Mouse (Mus musculus): Measurements from ENCODE around the gene Efcab6. TPM values are rescaled to one million over a fixed set of nuclear protein-coding genes. Genes with fewer than 3 reads are reported as not detected.

The Efcab6 gene
- polyA plus RNA-seq, 1 experiment from 2014 or later, result not detected

DNA sequence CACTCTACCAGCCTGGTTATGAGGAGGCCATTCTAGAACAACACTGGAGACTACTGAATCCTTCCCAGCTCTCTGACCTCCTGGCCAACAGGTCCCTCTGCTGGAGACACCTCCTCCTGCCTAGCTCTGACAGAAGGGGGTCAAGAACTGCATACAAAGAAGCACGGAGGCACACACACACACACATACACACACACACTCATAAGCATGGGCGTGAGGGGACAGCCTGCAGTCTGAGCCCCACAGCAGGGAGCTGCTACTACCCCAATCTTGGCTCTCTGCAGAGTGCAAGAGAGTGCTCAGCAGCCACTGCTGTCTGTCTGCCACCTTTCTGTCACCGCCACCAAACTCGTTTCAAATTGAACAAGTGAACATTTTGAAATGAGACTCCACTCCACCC, 67.6 kb downstream of the Efcab6 start:
- Histone ChIP-seq H3K27ac (replicated peaks) (no peak overlapping the region), H3K9me3 (no peaks in the 10 kb centered on the region)

DNA sequence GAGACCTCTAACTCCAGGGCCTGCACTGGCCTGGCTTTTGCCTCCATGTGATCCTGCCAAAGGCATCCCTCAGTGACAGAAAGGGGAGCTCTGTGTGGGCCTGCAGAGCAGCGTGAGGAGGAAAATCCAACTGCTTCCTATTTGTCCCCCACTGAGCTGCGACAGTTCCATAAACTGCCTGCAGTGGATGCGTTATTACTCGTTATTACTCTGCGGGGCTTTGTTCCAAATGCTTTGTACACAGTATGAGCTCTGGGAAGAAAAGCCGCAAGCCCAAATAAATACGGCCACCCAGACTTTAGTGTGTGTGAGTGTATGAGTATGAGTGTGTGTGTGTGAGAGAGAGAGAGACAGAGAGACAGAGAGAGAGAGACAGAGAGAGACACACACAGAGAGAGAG, 68.3 kb downstream of the Efcab6 start:
- peaks cover 25% of the 10 kb centered on the region for H3K27me3 ChIP-seq
- no peak overlapping the region for H3K4me3 ChIP-seq
- H3K4me1 ChIP-seq, result peaks cover 20% of the 10 kb centered on the region
- H3K36me3 ChIP-seq, result no peaks in the 10 kb centered on the region
- 49% methylated on average over 7 of the region's 7 CpGs for WGBS
- H3K4me2 ChIP-seq (replicated peaks), result no peak overlapping the region
- ATAC-seq (ENCODE audit: low FRiP score, low read depth), result no peak
- no peak overlapping the region for H3K9ac ChIP-seq (replicated peaks)
- no peak overlapping the region for H3K27ac ChIP-seq (replicated peaks)
- H3K9me3 ChIP-seq, result no peaks in the 10 kb centered on the region

More for the DNA sequence above, 67.6 kb downstream of the Efcab6 start:
- H3K4me1 ChIP-seq, result peaks cover 19% of the 10 kb centered on the region
- WGBS, result 16% methylated on average over 4 of the region's 4 CpGs
- ATAC-seq (ENCODE audit: low FRiP score, low read depth), result no peak
- no peaks in the 10 kb centered on the region for H3K36me3 ChIP-seq
- H3K4me3 ChIP-seq, result no peak overlapping the region
- H3K9ac ChIP-seq (replicated peaks), result peak overlapping the region; percentile 39; the same call in 1 of the 2 replicates
- peaks cover 25% of the 10 kb centered on the region for H3K27me3 ChIP-seq
- H3K4me2 ChIP-seq (replicated peaks), result peak overlapping the region; percentile 49

DNA sequence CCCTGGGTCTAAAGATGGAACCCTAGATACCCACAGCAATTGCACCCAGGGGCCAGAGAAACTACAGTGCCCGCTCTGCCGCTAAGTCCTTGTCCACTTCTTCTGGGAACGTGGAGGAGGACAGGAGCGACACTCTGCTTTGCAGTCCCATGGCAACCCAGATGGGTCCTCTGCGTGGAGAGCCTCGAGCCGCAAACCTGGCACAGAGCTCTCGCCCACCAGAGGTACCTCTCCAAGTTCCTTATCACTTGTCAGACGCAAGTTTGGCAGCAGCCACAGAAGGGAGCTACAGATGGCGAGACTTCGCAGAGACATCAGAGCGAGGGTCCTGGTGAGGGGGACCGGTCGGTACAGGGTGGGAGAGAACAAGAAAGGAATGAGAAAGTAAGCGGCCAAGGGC, 73.0 kb downstream of the Efcab6 start:
- H3K27ac ChIP-seq (replicated peaks), result no peak overlapping the region
- no peaks in the 10 kb centered on the region for H3K9me3 ChIP-seq
- no peaks in the 10 kb centered on the region for H3K36me3 ChIP-seq
- no peak for ATAC-seq (ENCODE audit: low FRiP score, low read depth)
- H3K4me1 ChIP-seq, result peaks cover 24% of the 10 kb centered on the region
- H3K4me3 ChIP-seq, result no peak overlapping the region
- no peak overlapping the region for H3K4me2 ChIP-seq (replicated peaks)
- no peak overlapping the region for H3K9ac ChIP-seq (replicated peaks)
- peaks cover 16% of the 10 kb centered on the region for H3K27me3 ChIP-seq
- 80% methylated on average over 15 of the region's 15 CpGs for WGBS

DNA sequence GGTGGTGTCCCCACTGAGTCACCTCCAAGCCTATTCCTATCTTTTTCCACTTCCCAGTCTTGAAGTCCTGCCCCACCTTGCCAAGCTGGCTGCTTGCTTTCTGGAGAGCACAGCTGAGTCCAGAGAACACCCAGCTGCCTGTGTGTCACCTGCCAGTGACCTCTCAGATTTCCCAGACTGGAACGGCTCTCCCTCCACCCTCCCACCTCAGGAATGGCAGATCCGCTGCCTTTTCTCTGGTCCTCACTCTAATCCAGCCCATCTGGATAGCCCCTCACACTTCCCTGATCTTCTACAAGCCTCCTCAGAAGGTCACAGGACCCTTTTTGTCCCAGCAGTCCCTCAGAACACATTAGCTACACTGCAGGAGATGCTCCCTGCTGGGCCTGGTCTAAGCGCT, 73.7 kb downstream of the Efcab6 start:
- H3K4me2 ChIP-seq (replicated peaks), result no peak overlapping the region
- no peak overlapping the region for H3K4me3 ChIP-seq
- H3K9me3 ChIP-seq, result no peaks in the 10 kb centered on the region
- H3K9ac ChIP-seq (replicated peaks), result no peak overlapping the region
- 5% methylated on average over 3 of the region's 3 CpGs for WGBS
- no peaks in the 10 kb centered on the region for H3K36me3 ChIP-seq
- peaks cover 14% of the 10 kb centered on the region for H3K27me3 ChIP-seq
- H3K27ac ChIP-seq (replicated peaks), result 0 out of 2 replicates have a peak overlapping the region, but pooled peaks have one; percentile 3
- ATAC-seq (ENCODE audit: low FRiP score, low read depth), result no peak
- H3K4me1 ChIP-seq, result peaks cover 24% of the 10 kb centered on the region

DNA sequence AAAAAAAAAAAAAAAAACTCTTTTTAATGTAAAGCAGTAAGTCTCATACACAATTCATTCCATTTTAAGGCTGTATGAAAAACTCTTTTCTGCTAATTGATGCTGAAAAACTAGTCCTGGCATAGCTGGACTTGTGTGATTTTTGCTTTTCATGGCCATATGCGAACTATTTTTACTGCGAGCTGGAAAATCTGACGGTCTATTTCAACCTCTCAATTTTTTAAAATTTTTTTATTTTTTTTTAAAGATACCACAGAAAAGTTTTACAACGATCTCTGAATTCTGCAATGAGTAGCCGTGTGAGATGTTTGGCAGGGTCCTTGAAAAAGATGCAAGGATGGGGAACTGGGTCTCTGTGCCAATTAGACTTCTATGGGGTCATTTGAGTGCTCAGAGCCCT, 75.9 kb downstream of the Efcab6 start:
- no peak overlapping the region for H3K4me2 ChIP-seq (replicated peaks)
- no peaks in the 10 kb centered on the region for H3K9me3 ChIP-seq
- peaks cover 24% of the 10 kb centered on the region for H3K4me1 ChIP-seq
- H3K27me3 ChIP-seq, result peaks cover 15% of the 10 kb centered on the region
- no peak overlapping the region for H3K27ac ChIP-seq (replicated peaks)
- no peaks in the 10 kb centered on the region for H3K36me3 ChIP-seq
- no peak for ATAC-seq (ENCODE audit: low FRiP score, low read depth)
- H3K9ac ChIP-seq (replicated peaks), result no peak overlapping the region
- WGBS, result 91% methylated on average over 5 of the region's 5 CpGs
- H3K4me3 ChIP-seq, result no peak overlapping the region

DNA sequence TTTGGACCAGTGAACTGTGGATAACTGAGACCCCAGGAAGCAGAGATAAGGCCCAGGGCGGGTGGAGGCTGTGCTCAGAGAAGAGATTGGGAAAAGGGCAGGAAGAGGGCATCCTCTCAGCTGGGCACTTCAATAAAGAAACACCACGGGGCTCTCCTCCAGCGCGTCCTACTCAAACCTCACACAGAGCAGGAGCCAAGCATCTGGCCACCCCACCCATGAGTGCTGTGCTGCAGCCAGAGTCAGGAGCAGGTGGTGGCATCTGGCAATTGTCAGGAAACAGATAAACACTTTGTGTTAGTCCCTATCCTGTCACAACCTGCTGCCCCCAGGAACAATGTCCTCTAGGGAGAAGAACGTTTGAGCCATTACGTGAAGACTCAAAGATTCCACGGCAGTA, 77.1 kb downstream of the Efcab6 start:
- Histone ChIP-seq H3K27ac (replicated peaks) (no peak overlapping the region), H3K27me3 (peaks cover 15% of the 10 kb centered on the region)
- no peak for ATAC-seq (ENCODE audit: low FRiP score, low read depth)

DNA sequence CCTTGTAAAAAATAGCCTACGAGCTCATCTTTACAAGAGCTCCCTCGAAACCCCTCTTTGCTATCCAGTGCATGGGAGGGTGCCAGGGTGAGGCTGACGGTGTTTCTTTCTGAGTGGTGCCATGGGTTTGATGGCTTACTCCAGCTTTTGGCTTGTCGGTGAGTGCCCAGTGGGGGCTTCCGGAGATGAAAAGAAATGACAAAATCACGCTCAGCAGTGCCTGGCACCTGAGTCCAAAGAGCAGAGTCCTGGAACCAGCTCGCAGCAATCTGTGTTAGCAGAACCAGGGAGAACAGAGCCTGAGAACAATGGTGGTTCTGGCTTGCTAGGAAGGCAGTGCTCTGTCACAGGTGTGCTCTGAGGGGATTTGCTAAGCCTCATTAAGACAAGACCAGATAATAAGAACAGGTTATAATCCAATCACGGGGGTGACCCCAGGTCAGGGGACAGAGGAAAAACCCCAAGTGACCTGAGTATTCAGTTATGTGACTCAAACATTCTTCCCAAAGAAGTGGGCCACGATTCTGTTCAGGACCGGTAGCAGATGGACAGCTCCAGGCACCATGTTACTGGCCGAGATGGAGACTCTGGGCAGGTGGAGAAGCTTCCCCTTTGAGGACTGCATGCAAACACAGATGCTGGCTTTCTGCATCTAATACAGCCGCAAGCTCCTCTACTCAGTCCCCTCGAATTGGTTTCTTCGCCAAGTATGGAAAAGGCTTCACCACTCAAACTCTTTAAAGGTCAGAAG, 82.8 kb downstream of the Efcab6 start:
- Histone ChIP-seq H3K4me2 (replicated peaks) (no peak overlapping the region), H3K36me3 (no peaks in the 10 kb centered on the region), H3K9me3 (no peaks in the 10 kb centered on the region), H3K4me3 (no peak overlapping the region), H3K9ac (replicated peaks) (no peak overlapping the region), H3K27me3 (peaks cover 12% of the 10 kb centered on the region; the same call in 1 of the 2 replicates), H3K27ac (replicated peaks) (no peak overlapping the region), H3K4me1 (peaks cover 3% of the 10 kb centered on the region)
- WGBS, result 67% methylated on average over 14 of the region's 14 CpGs
- ATAC-seq (ENCODE audit: low FRiP score, low read depth), result no peak

More for the DNA sequence above, 77.1 kb downstream of the Efcab6 start:
- no peak overlapping the region for H3K9ac ChIP-seq (replicated peaks)
- H3K9me3 ChIP-seq, result no peaks in the 10 kb centered on the region
- H3K4me2 ChIP-seq (replicated peaks), result no peak overlapping the region
- H3K4me1 ChIP-seq, result peaks cover 24% of the 10 kb centered on the region
- H3K4me3 ChIP-seq, result no peak overlapping the region
- H3K36me3 ChIP-seq, result no peaks in the 10 kb centered on the region
- WGBS, result 23% methylated on average over 7 of the region's 7 CpGs

DNA sequence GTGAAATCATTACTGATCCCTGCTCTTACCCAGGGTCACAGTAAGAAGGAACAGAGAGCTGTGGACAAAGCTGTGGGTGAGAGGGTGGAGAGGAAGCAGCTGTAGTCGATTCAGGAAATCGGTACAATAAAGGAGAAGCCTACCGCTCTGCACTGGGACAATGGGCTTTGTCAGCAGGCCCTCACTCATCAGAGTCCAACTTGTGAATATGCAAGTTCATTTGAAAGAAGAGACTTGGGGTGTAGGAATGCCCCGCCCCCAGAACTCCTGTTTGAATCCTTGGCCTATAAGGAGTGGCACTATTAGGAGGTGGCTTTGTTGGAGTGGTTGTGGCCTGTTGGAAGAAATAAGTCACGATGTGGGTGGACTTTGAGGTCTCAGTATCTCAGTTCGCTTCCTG, 86.3 kb downstream of the Efcab6 start:
- Histone ChIP-seq H3K9ac (replicated peaks) (no peak overlapping the region), H3K36me3 (no peaks in the 10 kb centered on the region), H3K9me3 (no peaks in the 10 kb centered on the region), H3K27ac (replicated peaks) (no peak overlapping the region), H3K27me3 (no peaks in the 10 kb centered on the region), H3K4me2 (replicated peaks) (no peak overlapping the region), H3K4me3 (no peak overlapping the region), H3K4me1 (0 out of 2 replicates have a peak, but pooled peaks cover 3% of the 10 kb centered on the region)
- ATAC-seq (ENCODE audit: low FRiP score, low read depth), result no peak
- WGBS, result 65% methylated on average over 6 of the region's 6 CpGs

DNA sequence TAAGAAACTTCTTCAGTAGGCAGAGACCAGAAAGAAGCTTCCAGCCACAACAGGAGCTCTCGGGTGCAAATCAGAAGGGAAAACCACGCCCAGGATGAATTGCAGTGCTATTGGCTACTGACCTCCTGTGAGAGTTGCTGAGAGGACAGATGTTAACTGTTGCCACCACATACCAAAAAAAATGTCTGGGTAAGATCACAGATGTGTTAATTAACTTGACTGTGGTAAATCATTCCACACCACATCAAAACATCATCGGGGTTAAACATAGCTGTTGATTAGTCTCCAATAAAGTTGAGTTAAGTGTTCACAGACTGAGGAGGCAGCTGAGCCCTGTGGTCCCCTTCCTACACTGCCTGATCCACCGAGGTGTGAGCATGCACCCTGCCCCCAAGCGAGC, 88.1 kb downstream of the Efcab6 start:
- H3K9ac ChIP-seq (replicated peaks), result no peak overlapping the region
- ATAC-seq (ENCODE audit: low FRiP score, low read depth), result no peak

DNA sequence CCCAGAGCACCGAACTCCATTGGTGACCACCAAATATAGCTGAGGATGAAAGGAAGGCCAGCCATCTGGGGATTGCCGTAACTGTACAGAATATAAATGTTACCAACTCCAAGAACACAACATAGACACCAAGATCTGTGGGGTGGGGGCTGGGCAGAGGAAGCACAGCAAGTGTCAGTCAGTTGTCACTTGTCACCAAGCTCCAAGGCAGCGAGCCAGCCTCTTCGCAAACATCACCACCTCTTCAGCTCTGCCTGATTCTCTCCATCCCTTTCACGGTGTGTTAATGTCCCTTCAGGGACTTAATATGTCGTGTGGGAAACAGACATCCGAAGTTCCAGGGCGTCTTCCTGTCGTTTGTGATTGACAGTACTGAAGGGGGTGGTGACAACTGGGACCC, 93.0 kb downstream of the Efcab6 start:
- no peaks in the 10 kb centered on the region for H3K9me3 ChIP-seq
- no peak for ATAC-seq (ENCODE audit: low FRiP score, low read depth)
- 71% methylated on average over 9 of the region's 9 CpGs for WGBS
- no peak overlapping the region for H3K27ac ChIP-seq (replicated peaks)
- peaks cover 13% of the 10 kb centered on the region for H3K27me3 ChIP-seq
- peaks cover 5% of the 10 kb centered on the region; the same call in 1 of the 2 replicates for H3K4me1 ChIP-seq
- H3K4me3 ChIP-seq, result no peak overlapping the region
- no peaks in the 10 kb centered on the region for H3K36me3 ChIP-seq
- no peak overlapping the region for H3K4me2 ChIP-seq (replicated peaks)
- H3K9ac ChIP-seq (replicated peaks), result no peak overlapping the region

More for the DNA sequence above, 88.1 kb downstream of the Efcab6 start:
- H3K36me3 ChIP-seq, result no peaks in the 10 kb centered on the region
- 45% methylated on average over 5 of the region's 5 CpGs for WGBS
- H3K27me3 ChIP-seq, result no peaks in the 10 kb centered on the region
- H3K4me1 ChIP-seq, result 0 out of 2 replicates have a peak, but pooled peaks cover 3% of the 10 kb centered on the region
- H3K27ac ChIP-seq (replicated peaks), result no peak overlapping the region
- no peak overlapping the region for H3K4me3 ChIP-seq
- no peaks in the 10 kb centered on the region for H3K9me3 ChIP-seq
- H3K4me2 ChIP-seq (replicated peaks), result no peak overlapping the region

DNA sequence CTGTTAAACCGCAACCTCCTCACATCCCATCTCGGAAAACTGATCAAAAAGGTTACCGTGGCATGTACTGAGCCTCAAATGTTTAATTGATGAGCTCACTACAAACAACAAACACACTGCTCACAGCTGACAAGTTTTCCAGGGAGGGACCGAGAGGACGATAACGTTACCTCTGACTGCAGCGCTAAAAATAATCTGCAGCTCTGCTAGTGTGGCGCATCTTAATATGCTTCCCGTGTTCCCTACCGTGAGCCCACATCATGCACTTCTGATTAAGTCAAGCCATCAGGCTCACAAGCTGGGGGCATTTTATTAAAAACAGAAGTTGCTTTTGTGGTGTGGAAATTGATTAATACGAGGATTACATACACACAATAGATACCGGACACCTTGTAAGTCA, 97.4 kb downstream of the Efcab6 start:
- Histone ChIP-seq H3K27ac (replicated peaks) (no peak overlapping the region), H3K4me1 (peaks cover 5% of the 10 kb centered on the region; the same call in 1 of the 2 replicates), H3K27me3 (peaks cover 19% of the 10 kb centered on the region), H3K36me3 (no peaks in the 10 kb centered on the region), H3K9me3 (no peaks in the 10 kb centered on the region), H3K9ac (replicated peaks) (no peak overlapping the region), H3K4me3 (no peak overlapping the region), H3K4me2 (replicated peaks) (no peak overlapping the region; the same call in 1 of the 2 replicates)
- ATAC-seq (ENCODE audit: low FRiP score, low read depth), result no peak
- 60% methylated on average over 12 of the region's 12 CpGs for WGBS

DNA sequence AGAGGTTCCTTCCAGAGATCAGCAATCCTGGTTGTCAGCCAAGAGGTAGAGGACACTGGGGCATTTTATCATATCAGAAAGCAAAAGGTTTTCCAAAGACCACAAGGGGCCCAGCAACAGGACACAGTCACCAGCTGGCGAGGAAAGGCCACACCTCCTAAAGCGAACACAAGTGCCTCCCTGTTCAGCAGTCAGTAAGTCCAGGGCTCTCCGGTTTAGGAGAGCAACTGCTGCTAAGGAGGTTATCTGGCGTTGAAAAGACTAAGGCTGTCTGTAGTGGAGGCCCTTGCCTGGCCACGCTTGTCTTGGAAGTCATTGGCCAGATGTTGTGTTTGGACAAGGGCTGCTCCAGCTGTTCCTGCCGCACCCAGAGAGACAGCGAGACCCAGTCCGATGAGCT, 100.1 kb downstream of the Efcab6 start:
- Histone ChIP-seq H3K27ac (replicated peaks) (no peak overlapping the region), H3K27me3 (peaks cover 11% of the 10 kb centered on the region; the same call in 1 of the 2 replicates), H3K4me2 (replicated peaks) (no peak overlapping the region), H3K9me3 (no peaks in the 10 kb centered on the region), H3K4me3 (no peak overlapping the region), H3K36me3 (no peaks in the 10 kb centered on the region), H3K9ac (replicated peaks) (no peak overlapping the region), H3K4me1 (peaks cover 5% of the 10 kb centered on the region; the same call in 1 of the 2 replicates)
- WGBS, result 76% methylated on average over 8 of the region's 8 CpGs
- no peak for ATAC-seq (ENCODE audit: low FRiP score, low read depth)

Measured in midbrain, embryonic 12.5 days (tissue).